Comparison of ENCODE assay signal across 19 mouse cellular contexts in the genomic region with DNA sequence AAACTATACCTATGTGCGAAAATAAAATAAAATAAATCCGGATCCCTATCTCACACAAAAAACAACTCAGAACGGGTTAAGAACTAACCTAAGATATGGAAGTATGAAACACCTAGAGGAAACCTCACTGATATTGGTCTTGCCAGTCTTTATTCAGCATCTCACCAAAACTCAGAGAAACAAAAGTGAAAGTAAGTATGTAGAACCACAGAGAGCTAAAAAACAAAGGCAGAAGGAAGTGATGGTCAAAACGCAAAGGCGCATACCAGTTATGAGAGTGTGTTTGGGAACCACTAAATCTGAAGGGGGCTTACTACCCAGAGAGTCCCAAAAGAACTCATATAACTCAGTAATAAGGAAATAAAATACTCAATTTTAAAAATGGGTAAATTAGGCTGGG.
DNase-seq lines count a peak whose midpoint lies in the region; ATAC-seq lines count a peak whose summit lies in the region.
"Had no signal": no experiment of that assay in that cellular context is flagged by ENCODE, and none has a peak within 500 bp of the region (broad histone marks: within the 10 kb centered on the region; RNA-seq: fewer than 3 reads in every experiment).

No protein-coding gene starts in this region.

- peak; percentile 11 for DNase-seq in 416B (ENCODE audit: low read depth)
- DNase-seq in B cell, adult 2 months: peak; percentile 10 to 21
- DNase-seq in urinary bladder, postnatal 14 days (ENCODE audit: low spot score): no peak
- DNase-seq in heart, postnatal 14 days: no peak
- DNase-seq in retina, embryonic 14.5 days (ENCODE audit: low spot score): no peak
- DNase-seq: adrenal gland, postnatal 14 days; cerebellum, postnatal 10 days; embryo, embryonic 11 days; forebrain, postnatal 0 days; heart, adult 18-20 months; heart, postnatal 4 days; kidney, adult 2 months; kidney, postnatal 10 days; liver, embryonic 13.5 days; right cerebral cortex, postnatal 25 days had no signal

- intact Hi-C loops in heart, postnatal 14 days (cut with DNase I): no loop called here

- peak; percentile 96 for ATAC-seq in activated CD4-positive, CD25-positive, alpha-beta regulatory T cell, adult 4 months
- ATAC-seq in megakaryocyte progenitor cell, adult 5-6 weeks (replicated peaks; ENCODE audit: poor library complexity): peak; percentile 39; the same call in 1 of the 2 replicates
- ATAC-seq: forebrain, postnatal 0 days; hindbrain, postnatal 0 days; midbrain, embryonic 13.5 days had no signal

Comparison
In these comparisons a context has a peak if more than half of its experiments do, and no peak if none do; other contexts are left out.
1. DNase-seq: peak in 416B (single experiment) and B cell, adult 2 months (2 of 2); none in urinary bladder, postnatal 14 days (single experiment), heart, postnatal 14 days (0 of 2) and retina, embryonic 14.5 days (single experiment).